Mouse (Mus musculus): Measurements from ENCODE around the gene AI481877.
A peak's percentile ranks its signal among the peaks of the same experiment; 100 is the strongest.

Gene AI481877

DNA sequence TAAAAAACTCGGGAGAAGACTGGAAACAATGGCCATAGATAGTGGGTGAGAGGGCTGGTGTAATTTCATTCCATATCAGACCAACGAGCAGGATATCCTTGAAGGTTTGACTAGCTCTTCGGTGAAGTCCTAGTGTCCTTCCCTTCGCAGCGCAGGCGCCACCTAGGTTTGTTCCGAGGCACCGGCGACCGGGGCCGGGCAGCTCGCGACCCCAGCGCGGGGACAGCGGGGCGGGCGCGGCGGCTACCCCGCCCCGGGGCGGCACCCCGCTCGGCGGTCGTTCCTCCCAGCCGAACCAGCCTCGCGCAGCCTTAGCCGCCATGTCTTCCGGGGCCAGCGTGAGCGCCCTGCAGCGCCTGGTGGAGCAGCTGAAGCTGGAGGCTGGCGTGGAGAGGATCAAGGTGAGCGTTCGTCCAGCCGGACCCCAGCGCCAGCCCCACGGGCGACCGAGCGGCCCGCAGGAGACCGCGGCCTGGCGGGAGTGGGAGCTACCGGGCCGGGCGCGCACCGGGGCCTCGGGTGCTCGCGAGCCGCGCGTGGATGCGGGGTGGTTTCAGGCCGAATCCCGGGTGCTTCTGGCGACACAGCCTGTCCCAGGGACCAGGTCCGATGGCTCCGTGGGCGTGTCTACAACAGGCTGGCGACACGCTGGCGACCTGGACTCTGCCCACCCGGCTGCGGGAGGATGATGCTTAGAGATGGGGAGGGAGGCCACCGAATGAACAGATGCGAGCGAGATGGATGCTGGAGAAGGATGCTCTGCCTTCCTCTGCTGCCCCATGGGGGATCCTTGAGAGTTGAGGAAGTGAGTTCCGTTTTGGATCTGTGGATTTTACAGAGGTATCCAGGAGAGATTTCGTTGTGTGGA lies 103.6 kb downstream of the AI481877 start, which contains the start of gene Gng10:
Gene Gng10, plus strand, starts transcription at position 171 of the 868 bp plus-strand sequence.
- DNase-seq (ENCODE audit: inconsistent ontology term), result peak; percentile 75

DNA sequence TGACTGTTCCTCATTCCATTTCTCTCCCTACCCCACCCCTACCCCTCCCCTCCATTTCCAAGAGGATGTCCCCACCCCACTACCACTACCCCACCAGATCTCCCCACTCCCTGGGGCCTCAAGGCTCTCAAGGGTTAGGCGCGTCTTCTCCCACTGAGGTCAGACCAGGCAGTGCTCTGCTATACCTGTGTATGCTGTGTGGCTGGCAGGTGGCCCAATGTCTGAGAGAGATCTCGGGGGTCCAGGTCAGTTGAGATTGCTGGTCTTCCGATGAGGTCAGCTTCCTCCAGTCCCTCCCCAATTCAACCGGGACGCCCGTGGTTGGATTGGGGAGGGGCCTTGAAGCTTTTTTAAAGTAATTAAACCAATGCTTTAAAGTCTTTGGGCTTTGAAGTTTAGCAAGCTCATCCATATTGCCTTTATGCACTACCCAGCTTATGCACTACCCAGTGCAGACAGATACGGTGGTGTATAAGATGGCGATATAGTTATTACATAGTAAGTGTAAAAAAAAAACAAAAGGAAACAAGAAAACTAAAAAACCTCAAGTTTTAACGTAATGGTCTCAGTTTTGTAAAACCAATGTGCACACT lies 104.4 kb downstream of the AI481877 start:
- no peak for DNase-seq (ENCODE audit: inconsistent ontology term)

GRCm38 (mm10) chr4:59016922-59017321 lies 121.9 kb downstream of the AI481877 start:
- no peak for DNase-seq (ENCODE audit: inconsistent ontology term)

DNA sequence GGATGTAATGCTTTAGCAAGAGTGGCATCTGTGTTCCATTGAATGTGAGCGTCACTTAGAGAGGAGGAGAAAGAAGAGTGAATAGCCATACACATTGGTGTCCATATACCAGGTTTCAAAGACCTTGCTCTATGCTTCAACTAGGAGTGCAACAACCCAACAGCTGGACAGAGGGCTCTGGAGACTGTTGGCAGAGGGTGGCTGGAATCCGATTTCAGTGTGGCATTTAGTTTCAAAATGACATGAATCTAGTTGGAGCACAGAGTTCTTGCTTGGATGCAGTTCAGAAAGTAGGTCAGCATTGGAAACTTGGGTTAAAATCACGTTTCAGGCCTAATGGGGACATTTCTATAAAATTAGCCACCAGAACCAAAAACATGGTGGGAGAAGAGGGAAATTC lies 123.6 kb downstream of the AI481877 start:
- no peak for DNase-seq (ENCODE audit: inconsistent ontology term)

DNA sequence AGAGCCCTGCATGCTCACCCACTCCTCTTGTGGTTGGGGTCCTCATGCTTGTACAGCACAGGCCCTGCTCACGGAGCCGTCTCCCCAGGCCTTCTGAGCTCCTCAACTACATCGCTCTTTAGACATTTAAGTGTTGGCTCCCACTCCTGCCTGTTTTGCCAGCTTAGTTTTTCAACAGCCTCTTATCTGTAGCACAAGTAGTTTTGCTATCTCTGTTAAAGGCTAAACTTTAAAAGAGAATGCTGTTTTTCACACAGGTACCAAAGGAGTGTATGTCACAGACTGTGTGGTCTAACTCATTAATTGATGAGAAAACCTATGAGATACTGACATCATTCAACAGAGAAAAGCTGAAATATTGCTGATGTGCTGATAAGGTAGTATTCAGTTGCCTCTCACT lies 127.3 kb downstream of the AI481877 start:
- no peak for DNase-seq (ENCODE audit: inconsistent ontology term)

DNA sequence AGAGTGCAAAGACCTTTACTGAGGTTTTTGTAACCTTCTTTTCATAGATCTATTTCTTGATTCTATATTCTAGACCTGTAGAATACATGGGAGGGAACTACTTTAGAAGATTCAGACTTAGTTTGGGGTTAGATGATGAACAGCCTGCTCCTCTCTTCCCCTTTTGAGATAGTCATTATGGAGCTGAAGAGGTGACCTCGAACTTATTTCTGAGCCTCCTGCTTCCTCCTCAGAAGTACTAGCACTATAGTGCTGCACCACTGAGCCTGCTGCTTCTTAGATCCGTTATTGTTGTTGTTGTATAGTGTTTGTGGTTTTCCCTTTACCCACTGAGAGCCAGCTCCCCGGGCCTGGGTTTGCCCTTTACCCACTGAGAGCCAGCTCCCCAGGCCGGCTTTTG lies 129.1 kb downstream of the AI481877 start:
- DNase-seq (ENCODE audit: inconsistent ontology term), result no peak

GRCm38 (mm10) chr4:59009186-59009585 lies 129.6 kb downstream of the AI481877 start:
- no peak for DNase-seq (ENCODE audit: inconsistent ontology term)

DNA sequence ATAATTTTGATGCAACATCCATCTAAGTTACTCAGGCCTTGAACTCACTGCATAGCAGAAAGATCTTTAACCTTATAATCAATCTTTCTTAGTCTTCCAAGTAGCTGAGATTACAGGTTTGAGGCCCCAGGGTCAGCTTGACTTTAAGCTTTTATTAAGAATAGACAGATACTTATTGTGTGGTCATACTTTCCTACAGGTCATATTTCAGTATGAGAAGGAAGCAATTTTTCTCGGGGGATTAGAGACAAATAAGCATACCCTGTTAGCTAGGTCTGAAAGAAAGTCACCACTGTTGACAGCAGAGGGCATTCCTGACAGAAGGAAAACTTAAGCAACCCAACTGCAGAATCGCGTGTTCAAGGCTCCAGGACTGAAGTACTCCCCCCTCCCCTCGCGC lies 130.8 kb downstream of the AI481877 start:
- DNase-seq (ENCODE audit: inconsistent ontology term), result no peak

GRCm38 (mm10) chr4:59007016-59007415 lies 131.8 kb downstream of the AI481877 start:
- DNase-seq (ENCODE audit: inconsistent ontology term), result no peak

GRCm38 (mm10) chr4:59006211-59006610 lies 132.6 kb downstream of the AI481877 start:
- no peak for DNase-seq (ENCODE audit: inconsistent ontology term)

GRCm38 (mm10) chr4:59003806-59004200 lies 135.0 kb downstream of the AI481877 start:
- no peak for DNase-seq (ENCODE audit: inconsistent ontology term)

GRCm38 (mm10) chr4:59002948-59003805 lies 135.6 kb downstream of the AI481877 start, which contains the start of gene Gm20503:
Gene Gm20503 (plus strand): TSS chr4:59003210.
- peak; percentile 93 for DNase-seq (ENCODE audit: inconsistent ontology term)

GRCm38 (mm10) chr4:59000614-59001013 lies 138.2 kb downstream of the AI481877 start:
- no peak for DNase-seq (ENCODE audit: inconsistent ontology term)

DNA sequence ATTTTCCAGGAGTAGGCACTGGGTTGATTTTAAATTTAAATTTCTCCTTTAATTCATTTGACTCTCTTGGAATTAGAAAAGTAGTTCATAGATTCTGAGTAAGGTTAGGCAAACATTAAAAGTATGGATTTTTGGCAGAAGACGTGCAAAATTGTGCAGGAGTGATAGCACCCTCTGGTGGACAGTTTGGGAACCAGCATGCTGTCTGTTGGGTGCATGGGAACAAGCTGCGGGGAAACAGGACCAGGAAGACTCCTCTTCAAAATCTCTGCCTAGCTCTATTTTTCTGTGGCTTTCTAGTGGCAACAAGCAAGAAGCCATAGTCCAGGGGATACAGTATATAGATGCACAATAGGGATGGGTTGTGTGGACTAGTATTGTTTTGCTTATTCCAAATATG lies 139.1 kb downstream of the AI481877 start:
- DNase-seq (ENCODE audit: inconsistent ontology term), result peak; percentile 47

GRCm38 (mm10) chr4:58998688-58999087 lies 140.1 kb downstream of the AI481877 start:
- no peak for DNase-seq (ENCODE audit: inconsistent ontology term)

DNA sequence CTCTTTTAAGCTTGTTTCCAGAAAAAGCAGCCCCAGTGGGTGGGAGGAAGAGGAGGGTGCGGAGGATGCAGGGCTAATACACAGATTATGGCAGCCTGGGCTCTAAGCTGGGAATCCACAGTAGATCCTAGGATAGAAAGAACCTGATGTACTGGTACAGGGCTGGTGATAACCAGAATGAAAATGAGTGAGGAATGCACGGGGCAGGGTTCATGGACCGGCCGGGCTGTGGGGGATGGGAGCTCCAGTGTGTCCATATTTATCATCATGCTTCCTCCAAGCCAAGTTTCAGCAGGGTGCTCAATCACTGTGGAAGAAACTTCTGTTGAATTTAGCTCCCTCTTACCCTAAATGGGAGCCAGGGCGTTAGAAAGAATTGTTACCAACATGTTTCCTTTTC lies 141.7 kb downstream of the AI481877 start:
- no peak for DNase-seq (ENCODE audit: inconsistent ontology term)

- DNase-seq (ENCODE audit: inconsistent ontology term), result no peak
Observed at GRCm38 (mm10) chr4:58995251-58995693, 143.5 kb downstream of the AI481877 start.

- no peak for DNase-seq (ENCODE audit: inconsistent ontology term)
Observed at GRCm38 (mm10) chr4:58994762-58995161, 144.0 kb downstream of the AI481877 start, which contains the start of gene Dnajc25. Gene Dnajc25 (plus strand): TSS chr4:58995062.
